Mouse (Mus musculus) adrenal gland, postnatal 14 days (tissue): ENCODE data around the gene Esrrg. TPM values are rescaled to one million over a fixed set of nuclear protein-coding genes. Genes with fewer than 3 reads are reported as not detected.

Experiments used
- DNase-seq: peaks from one replicate; pipeline ENCODE4 v3.0.0; 2021; ENCODE audit warnings: mixed read lengths
- long read RNA-seq, 2 experiments: library from polyadenylated mRNA; stranded (forward); transcript quantifications; one replicate each; pipeline ENCODE4 v2.0.0; 2021
- total RNA-seq: library from RNA; stranded (reverse); gene quantifications from 2 replicates; pipeline ENCODE4 v1.2.3, GENCODE M21; 2021

Gene Esrrg
- 11.5 and 17.7 TPM in 2 replicates for total RNA-seq
- long read RNA-seq, experiment 1, partial matches to known transcripts: 2 of 3 reads
- long read RNA-seq, experiment 1, other reads (novel, unspliced or antisense): 1 of 3 reads
- long read RNA-seq, experiment 2, partial matches to known transcripts: 1 of 3 reads
- long read RNA-seq, experiment 2, other reads (novel, unspliced or antisense): 2 of 3 reads

GRCm38 (mm10) chr1:187608261-187608921 is at the start of gene Esrrg:
Gene Esrrg, plus strand, starts transcription at chr1:187608791.
- DNase-seq: peak; percentile 83

- no peak for DNase-seq
These were observed 24.6 kb upstream of the Esrrg start for GRCm38 (mm10) chr1:187583982-187584381.

- DNase-seq: no peak
These were observed 22.0 kb upstream of the Esrrg start for GRCm38 (mm10) chr1:187586541-187587075.

GRCm38 (mm10) chr1:187602942-187603341 is 5.6 kb upstream of the Esrrg start:
- DNase-seq: no peak

GRCm38 (mm10) chr1:187604063-187604484 is 4.5 kb upstream of the Esrrg start:
- no peak for DNase-seq

- no peak for DNase-seq
These were observed 3.8 kb upstream of the Esrrg start for GRCm38 (mm10) chr1:187604691-187605310.

- no peak for DNase-seq
These were observed 3.0 kb upstream of the Esrrg start for GRCm38 (mm10) chr1:187605391-187606270.

GRCm38 (mm10) chr1:187606271-187607040 is 2.1 kb upstream of the Esrrg start:
- no peak for DNase-seq

GRCm38 (mm10) chr1:187607065-187608047 is 1.2 kb upstream of the Esrrg start:
- no peak for DNase-seq

GRCm38 (mm10) chr1:187609021-187609852 is 646 bp downstream of the Esrrg start:
- DNase-seq: peak; percentile 63

- peak; percentile 65 for DNase-seq
These were observed 1.3 kb downstream of the Esrrg start for GRCm38 (mm10) chr1:187609853-187610230.

- peak; percentile 54 for DNase-seq
These were observed 1.9 kb downstream of the Esrrg start for GRCm38 (mm10) chr1:187610336-187610948.

GRCm38 (mm10) chr1:187611925-187612324 is 3.3 kb downstream of the Esrrg start:
- DNase-seq: no peak

GRCm38 (mm10) chr1:187613277-187613676 is 4.7 kb downstream of the Esrrg start:
- no peak for DNase-seq

GRCm38 (mm10) chr1:187623981-187624380 is 15.4 kb downstream of the Esrrg start:
- no peak for DNase-seq

GRCm38 (mm10) chr1:187630361-187630760 is 21.8 kb downstream of the Esrrg start:
- DNase-seq: no peak

- peak; percentile 44 for DNase-seq
These were observed 22.9 kb downstream of the Esrrg start for GRCm38 (mm10) chr1:187631486-187631885.

GRCm38 (mm10) chr1:187645258-187645657 is 36.7 kb downstream of the Esrrg start:
- no peak for DNase-seq

GRCm38 (mm10) chr1:187648551-187648950 is 40.0 kb downstream of the Esrrg start:
- no peak for DNase-seq
